Mouse (Mus musculus) right cerebral cortex, postnatal 10 days (tissue): ENCODE measurements around the gene Raet1d.
A peak's percentile ranks its signal among the peaks of the same experiment; 100 is the strongest.
"Not testable (repeated sequence)": the region's sequence is repeated elsewhere in the genome, so short reads cannot be mapped to it uniquely, and the experiment has no call there.

Experiments
- DNase-seq, 2 experiments: peaks; one replicate each; pipeline ENCODE4 v3.0.0; 2021; ENCODE audit warnings: low spot score in 2 of 2

The Raet1d gene

DNA sequence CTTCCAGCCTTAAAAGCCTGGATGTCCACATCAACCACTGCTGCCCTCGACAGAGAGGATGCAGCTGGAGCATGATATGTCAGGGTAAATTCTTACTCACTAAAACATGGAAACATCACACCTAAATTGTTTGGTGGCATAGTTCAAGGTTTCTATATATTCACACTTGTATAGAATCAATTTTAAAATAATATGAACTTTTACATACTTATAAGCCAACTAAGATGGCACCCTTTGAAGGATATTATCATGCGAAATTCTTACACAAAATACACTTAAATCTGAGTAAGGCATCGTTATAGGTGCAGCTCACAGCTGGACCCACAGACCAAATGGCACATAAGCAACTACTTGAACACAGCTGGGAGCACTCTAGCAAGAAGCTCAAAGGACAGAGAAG, at the start of gene Raet1d:
Raet1d (plus strand) TSS at position 301 of the 400 bp plus-strand sequence.
- DNase-seq: not testable (repeated sequence)

DNA sequence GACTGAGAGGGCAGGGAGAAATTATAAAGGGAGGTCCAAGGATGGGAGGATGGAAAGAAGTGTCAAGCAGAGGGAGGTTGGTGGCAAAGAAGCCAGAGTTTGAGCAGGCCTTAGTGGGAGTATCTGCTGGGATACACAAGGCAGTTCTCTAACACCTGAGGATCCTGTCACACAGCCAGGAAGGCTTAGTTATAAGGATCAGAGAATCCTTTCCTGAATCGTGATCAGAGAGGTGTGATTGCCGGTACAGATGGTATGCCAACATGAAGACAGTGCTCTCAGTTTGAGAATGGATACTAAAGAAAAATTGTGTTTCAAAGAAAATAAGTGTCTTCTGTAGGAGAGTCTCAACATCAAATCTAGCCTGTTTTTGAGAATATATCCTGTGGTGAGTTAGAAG, 37.5 kb upstream of the Raet1d start:
- no peak for DNase-seq

DNA sequence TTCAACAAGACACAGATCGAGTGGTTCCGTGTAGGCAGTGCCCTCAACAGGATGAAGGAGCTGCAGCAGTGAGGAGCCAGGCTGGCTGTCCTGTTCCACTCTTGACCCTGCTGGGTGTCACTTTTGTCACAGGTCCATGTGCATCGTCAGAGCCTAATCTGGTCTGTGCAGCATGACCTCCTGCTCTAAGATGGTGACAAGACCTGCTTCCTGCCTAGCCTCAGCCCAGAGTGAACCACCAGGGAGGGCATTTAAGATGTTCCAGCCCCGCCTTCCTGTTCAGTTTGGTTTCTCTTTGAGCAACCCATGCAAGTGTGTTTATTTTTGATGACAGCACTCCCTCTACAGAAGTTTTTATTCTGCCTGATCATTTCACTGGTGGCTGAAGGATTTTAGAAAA, 14.6 kb upstream of the Raet1d start:
- DNase-seq: not testable (repeated sequence)

DNA sequence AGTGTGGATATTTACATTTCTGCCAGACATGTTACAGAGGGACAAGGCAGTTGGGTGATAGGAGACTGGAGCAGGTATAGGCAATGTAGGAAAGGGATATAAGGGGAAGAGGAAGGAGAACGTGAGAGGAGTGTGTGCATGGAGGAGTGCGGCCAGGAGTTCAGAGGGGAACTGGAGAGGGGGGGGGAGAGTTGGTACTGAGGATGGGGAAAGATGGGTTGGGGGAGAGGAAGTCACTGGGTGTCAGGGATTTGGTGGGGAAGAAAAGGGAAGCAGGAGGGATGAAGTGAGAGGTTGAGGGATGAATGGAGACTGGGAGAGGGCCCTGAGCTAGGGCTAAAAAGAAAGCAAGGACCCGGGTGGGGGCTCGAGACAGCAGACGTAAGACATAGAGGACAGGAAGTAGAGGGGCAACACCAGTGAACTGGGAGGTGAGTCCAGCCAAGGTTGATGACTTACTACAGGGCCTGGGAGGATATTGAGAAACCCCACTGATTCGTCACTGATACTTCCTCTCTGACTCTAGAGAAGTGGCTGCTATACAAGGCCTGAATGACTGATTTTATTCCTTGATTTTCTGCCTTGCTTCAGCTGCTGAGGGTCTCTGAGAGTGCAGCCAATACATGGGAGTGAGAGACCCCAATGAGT, 6.7 kb upstream of the Raet1d start:
- not testable (repeated sequence) for DNase-seq

DNA sequence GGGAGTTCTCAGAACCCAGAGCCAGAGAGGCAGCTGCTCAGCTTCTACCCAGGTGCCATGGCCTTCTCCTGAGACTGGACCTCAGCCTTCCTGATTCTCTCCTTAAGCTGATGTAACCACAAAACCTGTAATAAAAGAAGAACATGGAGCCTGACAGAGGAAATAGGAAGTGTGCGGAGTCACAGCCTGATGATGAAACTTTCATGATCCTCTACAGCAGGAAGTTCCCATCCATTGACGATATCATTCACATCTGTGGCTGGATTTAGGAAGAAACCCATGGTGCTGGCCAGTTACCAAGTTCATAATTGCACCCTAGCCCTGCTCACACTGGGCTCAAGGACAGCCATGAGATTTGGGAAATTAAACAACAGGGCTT, 6.2 kb upstream of the Raet1d start:
- not testable (repeated sequence) for DNase-seq

DNA sequence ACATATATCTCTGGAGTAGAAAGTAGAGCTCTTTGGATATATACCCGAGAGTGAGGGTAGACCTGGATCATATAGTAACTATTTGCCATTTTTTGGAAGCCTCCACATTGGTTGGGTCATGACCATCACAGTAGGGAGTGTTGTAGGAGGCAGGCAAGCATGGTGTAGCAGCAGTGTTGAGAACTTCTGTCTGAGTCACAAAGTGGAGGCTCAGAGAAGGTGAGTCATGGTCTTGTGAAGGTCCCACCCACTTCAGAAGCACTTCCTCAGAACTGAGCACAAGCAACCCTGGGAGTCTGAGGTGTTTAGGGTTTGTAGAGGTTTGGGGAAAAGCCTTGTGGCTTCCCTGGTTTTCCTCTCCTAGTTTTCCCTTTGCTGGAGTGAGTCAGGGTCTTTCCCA, 3.0 kb upstream of the Raet1d start:
- DNase-seq: not testable (repeated sequence)

DNA sequence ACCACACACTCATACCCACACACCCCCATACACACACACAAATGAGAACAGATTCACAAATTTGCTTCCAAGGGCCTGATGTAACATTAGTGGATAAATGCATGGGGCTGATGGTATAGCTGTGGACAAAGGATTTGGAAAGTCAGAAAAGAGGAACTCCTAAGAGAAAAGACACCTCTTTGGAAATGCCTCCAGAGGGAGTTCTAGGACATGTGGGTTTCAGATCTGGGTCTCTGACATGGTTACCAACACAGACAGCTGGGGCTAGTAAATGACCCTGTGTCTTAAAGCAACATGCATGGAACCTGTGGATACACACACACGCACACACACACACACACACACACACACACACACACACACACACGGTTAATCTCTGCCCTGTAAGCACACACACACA, 605 bp downstream of the Raet1d start:
- DNase-seq: not testable (repeated sequence)

DNA sequence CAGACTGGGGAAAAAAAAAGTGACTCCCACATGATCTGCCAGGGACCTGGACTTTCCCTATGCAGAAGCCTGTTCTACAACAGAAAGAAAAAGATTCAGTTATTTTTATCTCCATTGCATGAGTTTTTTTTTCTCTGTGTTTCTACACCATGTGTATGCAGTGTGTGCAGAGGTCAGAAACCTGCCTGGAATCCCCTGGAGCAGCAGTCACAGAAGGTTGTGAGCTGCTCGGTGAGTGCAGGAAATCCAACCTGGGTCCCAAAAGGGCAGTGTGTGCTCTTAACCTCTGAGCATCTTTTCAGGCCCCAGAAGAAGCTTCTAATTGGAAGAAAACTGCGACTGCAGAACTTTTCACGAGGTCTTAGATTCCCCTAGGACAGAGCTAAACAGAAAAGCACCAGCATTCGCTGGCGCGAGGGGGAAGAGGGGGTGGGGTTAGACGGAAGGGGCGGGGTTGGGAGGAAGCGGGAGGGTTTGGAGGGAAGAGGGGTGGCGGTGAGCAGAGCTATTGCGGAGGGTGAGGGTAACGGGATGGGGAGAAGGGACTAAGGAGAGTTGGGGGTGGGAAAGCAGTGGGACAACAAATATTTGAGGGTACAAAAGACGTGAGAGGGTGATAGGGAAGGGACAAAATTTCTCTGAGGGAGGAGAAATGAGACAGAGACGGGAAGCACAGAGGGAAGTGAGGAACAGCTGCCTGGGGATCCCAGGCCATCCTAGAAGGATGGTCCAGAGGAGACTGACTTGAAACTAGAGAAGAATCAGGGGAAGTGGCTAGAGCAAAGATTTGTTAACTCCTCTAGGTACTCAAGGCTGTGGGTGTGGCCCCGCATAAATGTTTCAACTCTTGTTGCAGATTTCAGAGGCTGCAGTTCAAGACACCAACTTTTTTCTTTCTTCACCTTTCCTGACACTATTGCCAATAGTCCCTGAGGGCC, 1.3 kb downstream of the Raet1d start:
- DNase-seq: not testable (repeated sequence)

DNA sequence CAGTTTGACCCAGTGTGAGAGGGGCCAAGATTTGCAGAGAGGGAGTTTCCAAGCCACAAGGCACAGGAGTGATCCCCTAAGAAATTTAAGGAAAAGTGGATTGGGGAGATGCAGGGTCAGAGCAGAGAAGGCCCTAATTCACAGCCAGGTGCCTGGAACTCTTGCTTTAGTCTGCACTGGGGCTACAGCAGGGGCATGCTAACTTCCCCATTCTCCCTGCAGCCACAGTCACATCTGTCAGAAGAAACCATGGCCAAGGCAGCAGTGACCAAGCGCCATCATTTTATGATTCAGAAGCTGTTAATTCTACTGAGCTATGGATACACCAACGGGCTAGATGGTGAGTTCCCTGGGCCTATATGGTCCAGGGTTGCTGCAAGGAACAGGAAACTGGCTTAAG, 2.1 kb downstream of the Raet1d start:
- DNase-seq: not testable (repeated sequence)

DNA sequence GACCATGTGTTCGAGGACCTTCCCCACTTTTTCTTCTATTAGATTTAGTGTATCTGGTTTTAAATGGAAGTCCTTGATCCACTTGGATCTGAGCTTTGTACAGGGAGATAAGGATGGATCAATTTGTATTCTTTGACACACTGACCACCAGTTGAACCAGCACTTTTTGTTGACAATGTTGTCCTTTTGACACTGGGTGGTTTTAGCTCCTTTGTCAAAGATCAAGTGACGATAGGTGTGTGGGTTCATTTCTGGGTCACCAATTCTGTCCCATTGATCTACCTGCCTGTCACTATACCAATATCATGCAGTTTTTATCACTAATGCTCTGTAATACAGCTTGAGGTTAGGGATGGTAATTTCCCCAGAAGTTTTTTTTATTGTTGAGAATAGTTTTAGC, 4.6 kb downstream of the Raet1d start:
- DNase-seq: not testable (repeated sequence)

DNA sequence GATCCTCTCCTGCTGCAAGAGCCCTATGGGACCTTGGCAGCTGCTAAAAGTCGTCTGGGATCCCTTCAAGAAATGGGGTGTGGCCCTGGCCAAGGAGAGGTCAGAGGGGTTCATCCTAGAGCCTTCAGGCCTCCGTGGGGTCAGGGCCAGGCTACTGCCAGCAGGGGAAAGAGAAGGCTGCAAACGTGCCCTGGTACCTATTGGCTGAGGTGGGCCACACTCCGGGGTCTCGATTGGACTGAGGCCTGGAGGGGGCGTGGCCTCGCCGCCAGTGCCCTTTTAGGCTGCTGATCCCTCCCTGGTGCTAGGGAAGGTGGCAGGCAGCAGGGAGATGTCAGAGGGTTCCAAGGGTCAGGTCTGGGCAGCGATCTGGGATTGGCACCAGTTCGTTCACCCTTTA, 20.9 kb downstream of the Raet1d start:
- DNase-seq: not testable (repeated sequence)

DNA sequence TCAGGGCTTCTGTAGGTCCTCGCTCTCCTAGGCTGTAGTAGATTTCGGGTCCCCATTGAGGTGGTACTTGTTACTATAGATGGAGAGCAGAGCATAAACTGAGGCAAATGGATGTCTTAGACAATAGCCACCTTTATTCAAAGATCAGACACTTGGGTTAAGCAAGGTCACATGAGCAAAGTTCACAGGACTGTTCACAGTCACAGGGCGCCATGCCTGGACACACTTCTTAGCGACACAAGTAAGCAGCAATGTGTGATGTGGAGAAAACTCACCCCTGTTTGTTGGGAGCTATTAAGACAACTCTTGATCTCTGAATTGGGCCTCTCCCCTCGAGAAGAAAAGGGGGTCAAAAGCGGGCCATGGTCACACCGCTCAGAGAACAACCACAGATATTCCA, 29.8 kb downstream of the Raet1d start:
- not testable (repeated sequence) for DNase-seq

DNA sequence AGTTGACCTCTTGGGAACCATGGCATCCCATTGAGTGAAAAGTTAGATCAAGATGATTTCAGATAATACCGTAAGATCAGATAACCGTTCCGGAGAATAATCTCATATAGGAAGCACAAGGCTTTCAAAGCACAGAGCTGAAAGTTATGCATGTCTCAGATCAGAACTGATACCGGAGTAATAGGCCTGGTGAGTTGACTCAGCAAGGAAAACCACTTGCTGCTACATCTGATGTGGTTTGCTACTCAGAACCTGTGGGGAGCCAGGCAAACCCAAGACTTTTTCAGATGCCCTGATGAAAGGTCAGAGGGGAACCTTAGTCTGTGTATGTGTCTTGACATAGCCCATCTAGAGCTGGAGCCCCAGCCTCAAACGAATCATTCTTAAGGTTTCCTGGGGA, 31.3 kb downstream of the Raet1d start:
- DNase-seq: not testable (repeated sequence)

DNA sequence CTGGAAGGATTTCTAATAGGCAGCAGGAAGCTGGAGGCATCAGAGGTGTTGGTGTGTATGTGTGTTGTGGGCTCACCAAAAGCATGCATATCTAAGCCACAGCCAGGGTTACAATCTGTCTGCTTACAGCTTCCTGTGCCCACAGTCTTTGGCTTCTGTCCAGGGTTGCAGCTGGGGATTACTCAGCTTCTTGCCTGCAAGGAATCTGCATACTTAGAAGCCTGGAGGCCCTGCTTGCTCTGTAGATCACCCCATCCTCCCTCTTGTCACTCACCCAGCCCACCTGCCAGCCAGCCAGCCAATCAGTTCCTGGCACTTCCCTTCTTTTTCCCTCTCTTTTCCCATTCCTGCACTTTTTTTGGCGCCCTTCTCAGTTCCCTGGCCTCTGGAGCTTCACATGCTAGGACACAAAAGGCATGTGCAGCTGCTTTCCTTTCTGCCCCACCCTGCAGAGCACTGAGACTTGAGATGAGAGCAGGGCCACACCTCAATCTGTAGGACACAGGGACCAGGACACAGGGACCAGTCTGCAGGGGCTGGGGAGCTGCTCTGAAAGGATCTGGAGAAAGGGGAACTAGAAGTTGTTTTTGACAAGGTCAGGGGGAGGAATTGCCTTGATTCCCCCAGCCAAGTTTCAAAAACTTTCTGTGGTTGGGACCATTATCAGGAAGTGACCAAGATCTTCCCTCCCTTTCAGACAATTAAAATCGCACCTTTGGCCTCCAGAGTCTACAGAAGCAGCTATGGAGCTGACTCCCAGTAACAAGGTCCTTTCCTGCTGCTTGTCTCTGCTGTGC, 32.9 kb downstream of the Raet1d start:
- not testable (repeated sequence) for DNase-seq

DNA sequence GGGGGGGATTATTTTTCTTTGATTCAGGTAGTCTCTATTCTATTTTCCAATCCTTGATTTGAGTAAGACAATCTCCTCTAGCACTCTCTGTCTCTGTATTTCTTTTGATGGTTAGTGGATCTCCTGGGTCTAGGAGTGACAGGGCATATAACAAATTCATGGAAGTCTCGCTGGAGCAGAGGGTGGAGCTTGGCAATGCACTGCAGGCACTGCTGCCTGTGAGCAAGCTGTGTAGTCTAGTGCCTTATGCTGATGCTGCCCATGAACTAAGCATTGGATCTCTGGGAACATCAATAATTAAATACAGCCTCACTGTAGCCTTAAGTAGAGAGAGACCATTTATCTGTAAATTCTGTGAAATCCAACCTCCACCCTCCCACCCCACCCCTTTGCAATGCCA, 36.3 kb downstream of the Raet1d start:
- not testable (repeated sequence) for DNase-seq

DNA sequence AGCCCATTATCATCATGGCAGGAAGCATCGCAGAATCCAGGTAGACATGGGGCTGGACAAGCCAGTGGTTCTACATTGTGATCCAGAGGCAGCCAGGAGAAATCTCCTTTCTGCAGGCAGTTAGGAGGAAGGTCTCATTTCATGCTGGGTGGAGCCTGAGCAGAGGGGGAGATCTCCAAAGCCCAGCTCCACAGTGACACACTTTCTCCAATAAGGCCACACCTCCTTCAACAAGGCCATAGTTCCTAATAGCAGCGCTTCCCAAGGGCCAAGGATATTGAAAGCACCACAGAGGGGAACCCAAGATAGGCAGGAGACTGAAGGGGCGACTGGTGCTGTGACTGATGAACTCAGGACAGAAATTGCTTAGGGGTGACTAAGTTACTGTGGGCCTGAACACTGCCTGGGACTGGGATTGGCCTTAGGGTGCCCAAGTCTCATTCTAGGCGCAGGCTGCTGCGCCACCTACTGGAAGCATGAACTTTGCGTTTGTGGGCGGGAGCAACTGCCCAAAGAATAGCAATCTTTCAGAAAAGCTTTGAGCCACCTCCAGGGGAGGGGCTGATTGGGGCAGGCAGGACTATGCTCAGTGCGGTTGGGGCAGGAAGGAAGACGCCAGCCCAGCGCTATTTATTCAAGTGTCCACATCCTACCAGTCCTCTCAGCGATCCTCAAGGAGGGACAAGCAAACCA, 42.0 kb downstream of the Raet1d start:
- peak; percentile 21 to 24 for DNase-seq

DNA sequence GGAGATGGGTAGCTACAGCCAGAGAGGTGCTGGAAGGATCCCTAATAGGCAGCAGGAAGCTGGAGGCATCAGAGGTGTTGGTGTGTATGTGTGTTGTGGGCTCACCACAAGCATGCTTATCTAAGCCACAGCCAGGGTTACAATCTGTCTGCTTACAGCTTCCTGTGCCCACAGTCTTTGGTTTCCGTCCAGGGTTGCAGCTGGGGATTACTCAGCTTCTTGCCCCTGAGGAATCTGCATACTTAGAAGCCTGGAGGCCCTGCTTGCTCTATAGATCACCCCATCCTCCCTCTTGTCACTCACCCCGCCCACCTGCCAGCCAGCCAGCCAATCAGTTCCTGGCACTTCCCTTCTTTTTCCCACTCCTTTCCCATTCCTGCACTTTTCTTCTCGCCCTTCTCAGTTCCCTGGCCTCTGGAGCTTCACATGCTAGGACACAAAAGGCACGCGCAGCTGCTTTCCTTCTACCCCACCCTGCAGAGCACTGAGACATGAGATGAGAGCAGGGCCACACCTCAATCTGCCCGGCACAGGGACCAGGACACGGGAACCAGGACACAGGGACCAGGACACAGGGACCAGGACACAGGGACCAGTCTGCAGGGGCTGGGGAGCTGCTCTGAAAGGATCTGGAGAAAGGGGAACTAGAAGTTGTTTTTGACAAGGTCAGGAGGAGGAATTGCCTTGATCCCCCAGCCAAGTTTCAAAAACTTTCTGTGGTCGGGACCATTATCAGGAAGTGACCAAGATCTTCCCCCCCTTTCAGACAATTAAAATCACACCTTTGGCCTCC, 53.5 kb downstream of the Raet1d start:
- DNase-seq: peak; percentile 19 to 24
